Mouse (Mus musculus) liver, embryonic 14.5 days (tissue): ENCODE measurements around the gene Chtf18.

Experiments
- CTCF ChIP-seq: IDR thresholded peaks from 2 replicates; pipeline ENCODE4 v1.5.1; 2016; ENCODE audit warnings: antibody characterized with exemption, low read depth, control low read depth
- EP300 ChIP-seq: IDR thresholded peaks from 2 replicates; pipeline ENCODE4 v1.6.1; 2016; ENCODE audit warnings: antibody characterized with exemption, low read depth

- TF ChIP-seq CTCF (no peak), EP300 (no peak)
Observed at GRCm38 (mm10) chr17:25716130-25716529, 11.1 kb downstream of the Chtf18 start.
